In the genomic region with DNA sequence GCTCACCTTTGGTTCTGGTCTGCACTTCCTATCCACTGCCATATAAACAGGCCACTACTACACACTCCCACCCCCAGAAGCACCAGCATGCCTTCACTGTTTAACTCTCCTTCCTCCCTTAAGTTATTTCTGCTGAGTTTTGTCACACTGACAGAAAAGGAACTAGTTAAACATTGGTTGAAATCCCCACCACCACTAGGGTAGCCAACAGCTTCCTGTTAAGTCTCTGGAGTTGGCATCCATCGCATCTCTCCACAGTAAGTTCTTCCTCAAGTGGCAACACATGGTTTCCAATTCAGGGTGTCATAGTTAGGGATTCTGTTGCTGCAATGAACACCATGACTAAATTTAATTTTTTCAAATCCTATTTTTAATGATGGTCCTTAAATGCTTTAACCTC, we compare ENCODE assay signal across 10 mouse cellular contexts.
DNase-seq lines count a peak whose midpoint lies in the region; ATAC-seq lines count a peak whose summit lies in the region.
"Had no signal": no experiment of that assay in that cellular context is flagged by ENCODE, and none has a peak within 500 bp of the region (broad histone marks: within the 10 kb centered on the region; RNA-seq: fewer than 3 reads in every experiment).

No protein-coding gene starts in this region.

- H3K9ac ChIP-seq in heart, embryonic 14.5 days (ENCODE audit: low read length) = no peak overlapping the region
- no peak overlapping the region for H3K9ac ChIP-seq in liver, embryonic 13.5 days
- H3K9ac ChIP-seq: hindbrain, embryonic 13.5 days had no signal

- no peaks in the 10 kb centered on the region for H3K9me3 ChIP-seq in heart, embryonic 14.5 days (ENCODE audit: control insufficient read depth, low read length)
- no peaks in the 10 kb centered on the region for H3K9me3 ChIP-seq in liver, embryonic 13.5 days (replicated peaks)
- H3K9me3 ChIP-seq: hindbrain, embryonic 13.5 days had no signal

- H3K4me2 ChIP-seq in heart, embryonic 14.5 days (ENCODE audit: low read length) = no peak overlapping the region
- peak overlapping the region; percentile 29; the same call in 1 of the 2 replicates for H3K4me2 ChIP-seq in liver, embryonic 13.5 days
- H3K4me2 ChIP-seq: hindbrain, embryonic 13.5 days had no signal

- no peak for ATAC-seq in heart, embryonic 14.5 days (ENCODE audit: insufficient number of reproducible peaks, insufficient read depth, low FRiP score, low read depth)
- no peak for ATAC-seq in liver, embryonic 13.5 days (ENCODE audit: low read depth)
- ATAC-seq in monocyte, adult 5-6 weeks (replicated peaks; ENCODE audit: insufficient number of reproducible peaks, low FRiP score, low TSS enrichment, poor library complexity, severe bottlenecking) = peak; percentile 36
- ATAC-seq: Patski had no signal

- no peak for DNase-seq in heart, adult 11 months
- DNase-seq in liver, embryonic 13.5 days = no peak
- no peak for DNase-seq in liver
- no peak for DNase-seq in cerebellum, postnatal 4 days (ENCODE audit: low spot score in 2 of 2)
- DNase-seq in adrenal gland, postnatal 36 days = no peak

- 89% methylated on average over 1 of the region's 1 CpGs for WGBS in heart, embryonic 14.5 days
- WGBS in liver, embryonic 13.5 days (ENCODE audit: insufficient replicate concordance) = 77% methylated on average over 1 of the region's 1 CpGs

- no peak overlapping the region for H3K4me3 ChIP-seq in heart, embryonic 14.5 days (ENCODE audit: control insufficient read depth in 1 of 2, insufficient read depth in 1 of 2, low read depth in 1 of 2, low read length in 2 of 2)
- no peak overlapping the region for H3K4me3 ChIP-seq in liver, embryonic 13.5 days (replicated peaks)
- H3K4me3 ChIP-seq in brown adipose tissue, adult 24 weeks (ENCODE audit: insufficient read depth, low read depth, low read length) = no peak overlapping the region
- H3K4me3 ChIP-seq: hindbrain, embryonic 13.5 days had no signal

- peak overlapping the region; percentile 11 to 32; a peak in 2 of 4 replicates for H3K27ac ChIP-seq in heart, embryonic 14.5 days (replicated peaks in 1 of 2; ENCODE audit: control insufficient read depth in 1 of 2, insufficient read depth in 1 of 2, low read depth in 2 of 2, low read length in 2 of 2)
- peak overlapping the region; percentile 37 for H3K27ac ChIP-seq in liver, embryonic 13.5 days
- peak overlapping the region; percentile 67 for H3K27ac ChIP-seq in brown adipose tissue, adult 24 weeks (replicated peaks; ENCODE audit: low read depth, low read length)
- H3K27ac ChIP-seq: hindbrain, embryonic 13.5 days had no signal

- H3K27me3 ChIP-seq in heart, embryonic 14.5 days (ENCODE audit: control insufficient read depth, insufficient read depth, low read length) = no peaks in the 10 kb centered on the region
- no peaks in the 10 kb centered on the region for H3K27me3 ChIP-seq in liver, embryonic 13.5 days
- H3K27me3 ChIP-seq: hindbrain, embryonic 13.5 days; Patski had no signal

- H3K4me1 ChIP-seq in heart, embryonic 14.5 days (ENCODE audit: control insufficient read depth in 2 of 2, insufficient read depth in 2 of 2, low read length in 2 of 2) = peaks cover 15 to 29% of the 10 kb centered on the region in 2 experiments
- H3K4me1 ChIP-seq in liver, embryonic 13.5 days (replicated peaks) = peaks cover 67% of the 10 kb centered on the region
- peaks cover 21% of the 10 kb centered on the region for H3K4me1 ChIP-seq in brown adipose tissue, adult 24 weeks (ENCODE audit: control insufficient read depth, insufficient read depth, insufficient read length, low read length)

- H3K36me3 ChIP-seq in heart, embryonic 14.5 days (ENCODE audit: control insufficient read depth, insufficient read depth, low read length) = no peaks in the 10 kb centered on the region
- no peaks in the 10 kb centered on the region for H3K36me3 ChIP-seq in liver, embryonic 13.5 days
- H3K36me3 ChIP-seq: hindbrain, embryonic 13.5 days had no signal
